Mouse (Mus musculus): ENCODE data around the gene Dsn1. TPM values are rescaled to one million over a fixed set of nuclear protein-coding genes. Genes with fewer than 3 reads are reported as not detected.

Dsn1 gene
- polyA plus RNA-seq, 1 experiment from 2014 or later = 40.1 TPM

DNA sequence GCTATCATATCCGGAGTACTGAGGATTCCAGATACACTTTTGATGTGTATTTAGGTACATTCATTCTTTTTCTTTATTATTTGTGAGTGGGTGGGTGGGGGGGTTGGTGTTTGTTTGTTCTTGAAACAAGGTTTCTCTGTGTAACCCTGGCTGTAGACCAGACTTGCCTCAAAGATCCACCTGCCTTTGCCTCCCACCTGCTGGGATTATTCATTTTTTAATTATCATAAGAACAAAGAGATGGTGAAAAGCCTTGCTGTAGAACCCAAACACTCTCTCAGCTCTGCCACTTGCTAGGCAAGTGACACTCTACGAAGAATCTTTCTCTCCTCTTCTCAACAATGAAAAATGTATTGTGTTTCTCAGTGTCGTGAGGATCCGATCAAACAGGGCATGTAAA, 12.3 kb upstream of the Dsn1 start:
- Histone ChIP-seq H3K27me3 (no peaks in the 10 kb centered on the region), H3K4me1 (no peaks in the 10 kb centered on the region), H3K9ac (no peak overlapping the region), H3K36me3 (peaks cover 99% of the 10 kb centered on the region), H3K4me3 (no peak overlapping the region), H3K9me3 (no peaks in the 10 kb centered on the region), H3K27ac (no peak overlapping the region), H3K4me2 (no peak overlapping the region)
- ATAC-seq (ENCODE audit: insufficient number of reproducible peaks, insufficient read depth, low FRiP score, low TSS enrichment, low read depth) = no peak
- 99% methylated on average over 4 of the region's 4 CpGs for WGBS

- no peak overlapping the region for H3K4me2 ChIP-seq
- H3K4me3 ChIP-seq = no peak overlapping the region
- peaks cover 85% of the 10 kb centered on the region for H3K36me3 ChIP-seq
- H3K27ac ChIP-seq = no peak overlapping the region
- 81% methylated on average over 18 of the region's 18 CpGs for WGBS
- H3K9me3 ChIP-seq = no peaks in the 10 kb centered on the region
- no peaks in the 10 kb centered on the region for H3K27me3 ChIP-seq
- no peaks in the 10 kb centered on the region; the same call in 1 of the 2 replicates for H3K4me1 ChIP-seq
- H3K9ac ChIP-seq = no peak overlapping the region
- no peak for ATAC-seq (ENCODE audit: insufficient number of reproducible peaks, insufficient read depth, low FRiP score, low TSS enrichment, low read depth)
Measured at GRCm38 (mm10) chr2:157016529-157017270, 9.7 kb upstream of the Dsn1 start.

- WGBS = 90% methylated on average over 6 of the region's 6 CpGs
- Histone ChIP-seq H3K36me3 (peaks cover 41% of the 10 kb centered on the region), H3K27ac (no peak overlapping the region), H3K9me3 (no peaks in the 10 kb centered on the region), H3K9ac (no peak overlapping the region), H3K4me2 (no peak overlapping the region), H3K4me1 (peaks cover 23% of the 10 kb centered on the region), H3K4me3 (no peak overlapping the region), H3K27me3 (no peaks in the 10 kb centered on the region)
- ATAC-seq (ENCODE audit: insufficient number of reproducible peaks, insufficient read depth, low FRiP score, low TSS enrichment, low read depth) = no peak
Measured at GRCm38 (mm10) chr2:157012341-157012740, 5.4 kb upstream of the Dsn1 start.

- Histone ChIP-seq H3K9ac (peak overlapping the region; percentile 47; the same call in 1 of the 2 replicates), H3K9me3 (no peaks in the 10 kb centered on the region), H3K27ac (no peak overlapping the region), H3K27me3 (no peaks in the 10 kb centered on the region), H3K36me3 (peaks cover 25% of the 10 kb centered on the region), H3K4me3 (no peak overlapping the region), H3K4me1 (peaks cover 34% of the 10 kb centered on the region), H3K4me2 (no peak overlapping the region)
- ATAC-seq (ENCODE audit: insufficient number of reproducible peaks, insufficient read depth, low FRiP score, low TSS enrichment, low read depth) = no peak
- WGBS = 44% methylated on average over 11 of the region's 11 CpGs
Measured at GRCm38 (mm10) chr2:157010634-157011310, 3.8 kb upstream of the Dsn1 start.

DNA sequence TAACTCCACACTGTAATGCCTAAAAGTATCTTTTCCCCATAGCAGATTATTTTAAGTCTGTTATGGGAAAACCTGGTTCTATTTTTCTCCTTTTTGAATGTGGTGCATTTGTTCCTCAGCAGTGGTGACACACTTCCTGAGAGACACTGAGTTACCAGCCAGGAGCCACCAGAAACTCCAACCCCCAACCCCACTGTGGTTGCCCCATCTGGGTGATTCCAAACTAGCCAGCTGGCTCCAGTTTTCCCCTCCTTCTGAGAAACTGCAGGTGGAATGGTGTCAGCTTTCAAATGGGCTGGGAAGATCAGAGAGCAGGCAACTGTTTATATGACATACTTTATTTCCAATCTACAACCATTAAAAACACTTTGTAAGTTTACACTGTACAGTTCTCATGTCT, 3.2 kb upstream of the Dsn1 start:
- Histone ChIP-seq H3K4me3 (no peak overlapping the region), H3K27me3 (no peaks in the 10 kb centered on the region), H3K27ac (peak overlapping the region; percentile 28; the same call in 1 of the 2 replicates), H3K9ac (peak overlapping the region; percentile 47; the same call in 1 of the 2 replicates), H3K4me2 (no peak overlapping the region), H3K9me3 (no peaks in the 10 kb centered on the region), H3K36me3 (peaks cover 24% of the 10 kb centered on the region), H3K4me1 (peaks cover 38% of the 10 kb centered on the region)
- no peak for ATAC-seq (ENCODE audit: insufficient number of reproducible peaks, insufficient read depth, low FRiP score, low TSS enrichment, low read depth)

DNA sequence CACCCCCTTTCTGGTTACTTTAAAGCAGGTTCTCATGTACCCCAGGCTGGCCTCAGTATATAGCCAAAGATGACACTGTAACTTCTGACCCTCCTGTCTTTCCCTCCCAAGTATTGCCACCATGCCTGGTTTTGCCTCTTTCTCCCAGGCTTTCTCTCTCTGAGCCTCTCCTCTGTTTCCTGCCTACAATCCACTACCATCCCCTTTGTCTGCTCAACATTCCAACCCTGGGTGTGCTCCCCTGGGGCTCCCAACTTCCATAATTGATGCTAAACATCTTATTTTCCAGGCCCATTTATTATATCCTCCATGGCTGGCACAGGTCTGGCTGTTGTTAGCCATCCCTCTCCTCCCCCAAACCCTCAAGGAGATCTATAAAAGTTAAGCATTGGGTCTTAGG, 1.6 kb upstream of the Dsn1 start:
- Histone ChIP-seq H3K36me3 (peaks cover 24% of the 10 kb centered on the region), H3K9me3 (no peaks in the 10 kb centered on the region), H3K4me3 (no peak overlapping the region), H3K9ac (no peak overlapping the region), H3K27ac (no peak overlapping the region), H3K27me3 (no peaks in the 10 kb centered on the region), H3K4me1 (peaks cover 38% of the 10 kb centered on the region), H3K4me2 (no peak overlapping the region)
- ATAC-seq (ENCODE audit: insufficient number of reproducible peaks, insufficient read depth, low FRiP score, low TSS enrichment, low read depth) = no peak

GRCm38 (mm10) chr2:157007234-157007596, 261 bp upstream of the Dsn1 start:
- Histone ChIP-seq H3K27me3 (no peaks in the 10 kb centered on the region), H3K4me3 (peak overlapping the region; percentile 80), H3K27ac (peak overlapping the region; percentile 84), H3K36me3 (peaks cover 24% of the 10 kb centered on the region), H3K4me2 (peak overlapping the region; percentile 90), H3K9ac (peak overlapping the region; percentile 82), H3K9me3 (no peaks in the 10 kb centered on the region), H3K4me1 (peaks cover 38% of the 10 kb centered on the region)
- ATAC-seq (ENCODE audit: insufficient number of reproducible peaks, insufficient read depth, low FRiP score, low TSS enrichment, low read depth) = 0 out of 2 replicates have a peak, but pooled peaks have one; percentile 15
- 29% methylated on average over 5 of the region's 5 CpGs for WGBS

DNA sequence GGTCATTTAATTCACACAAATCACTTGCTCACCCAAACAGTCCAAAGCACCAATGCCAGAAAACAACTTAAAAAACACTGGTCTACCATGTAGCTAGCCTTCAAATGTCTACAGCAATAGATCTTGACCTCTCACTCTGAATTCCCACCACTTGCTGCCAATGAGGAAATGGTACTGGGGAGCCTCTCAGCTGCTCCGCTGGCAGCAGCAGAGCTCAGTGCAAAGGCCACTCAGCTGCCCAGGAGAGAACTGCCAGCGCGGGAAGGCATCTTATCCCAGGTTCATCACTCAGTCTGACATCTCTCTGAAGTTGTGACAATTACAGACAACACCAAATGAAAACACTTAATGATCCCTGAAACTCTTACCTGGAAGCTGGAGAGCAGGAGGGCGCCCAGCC, 4.6 kb downstream of the Dsn1 start:
- Histone ChIP-seq H3K27ac (no peak overlapping the region), H3K36me3 (peaks cover 53% of the 10 kb centered on the region)
- no peak for ATAC-seq (ENCODE audit: insufficient number of reproducible peaks, insufficient read depth, low FRiP score, low TSS enrichment, low read depth)

DNA sequence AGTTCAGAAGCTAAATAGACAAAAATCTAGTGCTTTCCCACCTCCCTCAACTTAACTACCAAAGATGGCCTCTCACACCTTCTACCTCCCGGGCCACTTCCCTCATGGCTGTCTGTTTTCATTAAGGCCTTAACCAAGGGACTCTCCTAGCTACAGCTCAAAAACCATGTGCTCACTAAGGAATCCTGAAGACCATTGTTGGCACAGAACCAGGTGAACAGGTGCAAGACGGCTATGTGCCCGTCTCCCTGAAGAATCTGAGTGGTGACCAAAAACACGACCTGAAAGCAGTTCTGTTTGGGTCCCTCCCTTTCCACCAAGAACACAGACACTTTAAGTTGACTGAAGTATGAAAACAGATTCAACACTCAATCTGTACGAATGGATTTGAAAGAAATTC, 8.7 kb downstream of the Dsn1 start:
- peaks cover 68% of the 10 kb centered on the region for H3K36me3 ChIP-seq

More for the DNA sequence above, 4.6 kb downstream of the Dsn1 start:
- H3K4me2 ChIP-seq = no peak overlapping the region
- peaks cover 14% of the 10 kb centered on the region for H3K4me1 ChIP-seq
- no peaks in the 10 kb centered on the region for H3K27me3 ChIP-seq
- 94% methylated on average over 4 of the region's 4 CpGs for WGBS
- 0 out of 2 replicates have a peak overlapping the region, but pooled peaks have one; percentile 27 for H3K9ac ChIP-seq
- no peak overlapping the region for H3K4me3 ChIP-seq
- H3K9me3 ChIP-seq = no peaks in the 10 kb centered on the region

DNA sequence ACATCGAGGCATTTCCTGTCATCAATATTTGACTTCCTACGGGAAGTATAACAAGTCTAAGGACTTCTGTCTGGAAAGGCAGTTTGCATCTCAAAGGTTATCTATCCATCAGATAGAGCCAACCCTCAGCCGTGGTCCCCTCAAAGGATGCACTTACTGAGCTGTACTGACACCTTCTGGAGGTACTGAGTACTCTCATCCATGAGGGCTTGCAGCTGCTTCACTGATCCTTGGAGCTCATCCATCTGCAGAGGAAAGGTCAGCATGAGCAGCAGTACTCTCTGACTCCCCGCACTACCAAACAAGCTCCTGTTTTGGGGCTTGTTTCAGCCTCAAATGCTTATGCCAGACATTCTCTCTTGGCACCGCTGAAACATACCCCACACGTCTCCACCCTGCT, 10.4 kb downstream of the Dsn1 start:
- Histone ChIP-seq H3K27ac (no peak overlapping the region), H3K36me3 (peaks cover 60% of the 10 kb centered on the region), H3K9ac (no peak overlapping the region), H3K27me3 (no peaks in the 10 kb centered on the region), H3K4me1 (no peaks in the 10 kb centered on the region), H3K9me3 (no peaks in the 10 kb centered on the region), H3K4me3 (no peak overlapping the region), H3K4me2 (no peak overlapping the region)
- ATAC-seq (ENCODE audit: insufficient number of reproducible peaks, insufficient read depth, low FRiP score, low TSS enrichment, low read depth) = no peak
- WGBS = 76% methylated on average over 6 of the region's 6 CpGs

More for the DNA sequence above, 8.7 kb downstream of the Dsn1 start:
- no peaks in the 10 kb centered on the region for H3K4me1 ChIP-seq
- H3K4me2 ChIP-seq = no peak overlapping the region
- no peak overlapping the region for H3K9ac ChIP-seq
- H3K9me3 ChIP-seq = no peaks in the 10 kb centered on the region
- WGBS = 86% methylated on average over 5 of the region's 5 CpGs
- H3K27ac ChIP-seq = no peak overlapping the region
- no peak for ATAC-seq (ENCODE audit: insufficient number of reproducible peaks, insufficient read depth, low FRiP score, low TSS enrichment, low read depth)
- H3K4me3 ChIP-seq = no peak overlapping the region
- no peaks in the 10 kb centered on the region for H3K27me3 ChIP-seq

GRCm38 (mm10) chr2:156991470-156992319, 15.3 kb downstream of the Dsn1 start, which contains the start of gene Ndrg3:
TSS of gene Ndrg3 (minus strand) at chr2:156992056.
- WGBS = under 1% methylated on average over 66 of the region's 66 CpGs
- peaks cover 13% of the 10 kb centered on the region for H3K4me1 ChIP-seq
- peak within 1 kb of the TSS; percentile 60; the same call in 1 of the 2 replicates for H3K27ac ChIP-seq
- ATAC-seq (ENCODE audit: insufficient number of reproducible peaks, insufficient read depth, low FRiP score, low TSS enrichment, low read depth) = peak; percentile 94
- H3K27me3 ChIP-seq = no peaks in the 10 kb centered on the region
- peak within 1 kb of the TSS; percentile 95 for H3K4me2 ChIP-seq
- H3K9me3 ChIP-seq = no peaks in the 10 kb centered on the region
- peaks cover 28% of the 10 kb centered on the region for H3K36me3 ChIP-seq
- H3K9ac ChIP-seq = peak within 1 kb of the TSS; percentile 92
- peak within 1 kb of the TSS; percentile 95 for H3K4me3 ChIP-seq
